Mouse (Mus musculus) ES-E14 (cell line): ENCODE measurements around the gene Vmn1r157.
"Not testable (repeated sequence)": the region's sequence is repeated elsewhere in the genome, so short reads cannot be mapped to it uniquely, and the experiment has no call there.

Experiments used
- CHD2 ChIP-seq: IDR thresholded peaks from 2 replicates; pipeline ENCODE4 v1.6.1; 2014; ENCODE audit warnings: mild to moderate bottlenecking, low read depth, low read length, inconsistent platforms
- HCFC1 ChIP-seq: IDR thresholded peaks from 2 replicates; pipeline ENCODE4 v1.6.1; 2012; ENCODE audit warnings: low read length, inconsistent platforms, borderline replicate concordance; ENCODE audit not compliant: insufficient read depth
- MAFK ChIP-seq: IDR thresholded peaks from 2 replicates; pipeline ENCODE4 v1.6.1; 2014; ENCODE audit warnings: mild to moderate bottlenecking, low read depth, low read length, inconsistent platforms; ENCODE audit not compliant: insufficient read depth
- ZC3H11A ChIP-seq: IDR thresholded peaks from 2 replicates; pipeline ENCODE4 v1.6.1; 2012; ENCODE audit warnings: low read depth, mild to moderate bottlenecking, inconsistent platforms, low read length, borderline replicate concordance
- ZNF384 ChIP-seq: IDR thresholded peaks from 2 replicates; pipeline ENCODE4 v1.6.1; 2012; ENCODE audit warnings: low read depth, low read length, inconsistent platforms

GRCm38 (mm10) chr7:22775981-22776380, 14.5 kb downstream of the Vmn1r157 start:
- TF ChIP-seq HCFC1, MAFK, ZC3H11A, CHD2, ZNF384: not testable (repeated sequence)
